Mouse (Mus musculus) lung, adult 2 months (tissue): Measurements from ENCODE around the gene Krt73.

Experiments
- CTCF ChIP-seq: fragments of 200-500 bp; IDR thresholded peaks from 2 replicates; pipeline ENCODE4 v1.5.1; 2011; ENCODE audit warnings: mild to moderate bottlenecking, low read length, control low read depth; ENCODE audit not compliant: insufficient read depth
- POLR2A ChIP-seq: fragments of 200-500 bp; IDR thresholded peaks from 2 replicates; pipeline ENCODE4 v1.6.1; 2011; ENCODE audit warnings: low read depth, mild to moderate bottlenecking, control low read depth, low read length, borderline replicate concordance; ENCODE audit errors: extremely low read depth

GRCm38 (mm10) chr15:101833131-101833530 is 31.0 kb upstream of the Krt73 start:
- no peak for TF ChIP-seq CTCF
- TF ChIP-seq POLR2A: no peak
